Mouse (Mus musculus) ES-E14 (cell line): ENCODE measurements around the gene Atrip. TPM values are rescaled to one million over a fixed set of nuclear protein-coding genes. Genes with fewer than 3 reads are reported as not detected.

Experiments used
- DNase-seq: peaks from one replicate; pipeline ENCODE4 v3.0.0-alpha.2; 2013; ENCODE audit warnings: low read depth, low spot score
- H3K27ac ChIP-seq: 2 replicates; pipeline ENCODE4 v1.5.1; 2012; ENCODE audit warnings: low read depth, mild to moderate bottlenecking, low read length, moderate library complexity, mixed read lengths; ENCODE audit not compliant: poor library complexity, insufficient read depth, severe bottlenecking
- H3K36me3 ChIP-seq: 2 replicates; pipeline ENCODE4 v1.6.1; 2012; ENCODE audit warnings: mild to moderate bottlenecking, low read length, moderate library complexity, mixed read lengths; ENCODE audit not compliant: control insufficient read depth, poor library complexity, insufficient read depth, severe bottlenecking
- H3K4me1 ChIP-seq, 2 experiments: fragments of 150-350 bp in 1 of 2; sonication (generic) in 1 of 2; 2 replicates each; pipeline ENCODE4 v1.6.1; 2012; ENCODE audit warnings: low read length in 2 of 2, mild to moderate bottlenecking in 1 of 2, mixed read lengths in 1 of 2; ENCODE audit not compliant: control insufficient read depth in 2 of 2, insufficient read depth in 2 of 2, poor library complexity in 1 of 2
- H3K4me3 ChIP-seq, 2 experiments: fragments of 150-350 bp in 1 of 2; sonication (generic) in 1 of 2; 2 replicates each; pipeline ENCODE4 v1.5.1; 2012; ENCODE audit warnings: low read length in 2 of 2, low read depth in 1 of 2, mild to moderate bottlenecking in 1 of 2, mixed read lengths in 1 of 2; ENCODE audit not compliant: insufficient read depth in 1 of 2, poor library complexity in 1 of 2, severe bottlenecking in 1 of 2
- H3K9ac ChIP-seq: 2 replicates; pipeline ENCODE4 v1.6.1; 2012; ENCODE audit warnings: low read depth, mild to moderate bottlenecking, low read length, mixed read lengths; ENCODE audit not compliant: poor library complexity, insufficient read depth, severe bottlenecking
- H3K9me3 ChIP-seq: fragments of 150-350 bp; sonication (generic); 2 replicates; pipeline ENCODE4 v1.6.1; 2012; ENCODE audit warnings: low read depth, mild to moderate bottlenecking, low read length; ENCODE audit not compliant: control insufficient read depth, insufficient read depth
- CHD2 ChIP-seq: IDR thresholded peaks from 2 replicates; pipeline ENCODE4 v1.6.1; 2014; ENCODE audit warnings: mild to moderate bottlenecking, low read depth, low read length, inconsistent platforms
- HCFC1 ChIP-seq: IDR thresholded peaks from 2 replicates; pipeline ENCODE4 v1.6.1; 2012; ENCODE audit warnings: low read length, inconsistent platforms, borderline replicate concordance; ENCODE audit not compliant: insufficient read depth
- MAFK ChIP-seq: IDR thresholded peaks from 2 replicates; pipeline ENCODE4 v1.6.1; 2014; ENCODE audit warnings: mild to moderate bottlenecking, low read depth, low read length, inconsistent platforms; ENCODE audit not compliant: insufficient read depth
- ZC3H11A ChIP-seq: IDR thresholded peaks from 2 replicates; pipeline ENCODE4 v1.6.1; 2012; ENCODE audit warnings: low read depth, mild to moderate bottlenecking, inconsistent platforms, low read length, borderline replicate concordance
- ZNF384 ChIP-seq: IDR thresholded peaks from 2 replicates; pipeline ENCODE4 v1.6.1; 2012; ENCODE audit warnings: low read depth, low read length, inconsistent platforms
- in situ Hi-C, 2 experiments: fragments of 600-800 bp; cut with MboI; formaldehyde crosslinking; loops; one replicate each; pipeline ENCODE4 v1.15.1; 2025; ENCODE audit warnings: low sequenced_read_pairs in 2 of 2, inconsistent platforms in 1 of 2; ENCODE audit not compliant: unreplicated experiment in 2 of 2
- total RNA-seq: library from RNA; depleted of rRNA; stranded (reverse); fragments of 300-350 nt; gene quantifications from 2 replicates; pipeline ENCODE4 v1.2.3, GENCODE M21; 2012

Atrip gene
- total RNA-seq, 1 experiment = 17.1 TPM

DNA sequence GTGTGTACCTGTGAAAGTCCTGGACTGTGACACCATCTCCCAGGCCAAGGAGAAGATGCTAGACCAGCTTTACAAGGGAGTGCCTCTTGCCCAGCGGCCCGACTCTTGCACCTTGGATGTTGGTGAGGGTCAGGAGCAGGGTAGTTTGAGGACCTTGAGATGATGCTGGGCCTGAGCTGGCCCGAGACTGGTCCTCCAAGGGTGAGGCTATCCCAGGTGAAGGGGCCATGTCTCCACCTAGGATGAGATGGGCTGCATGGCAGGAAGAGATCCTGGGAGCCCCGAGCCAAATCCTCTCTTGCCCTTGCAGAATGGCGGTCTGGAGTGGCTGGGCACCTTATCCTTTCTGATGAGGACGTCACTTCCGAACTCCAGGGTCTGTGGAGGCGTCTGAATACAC, 39.4 kb upstream of the Atrip start:
- no peak overlapping the region for H3K4me3 ChIP-seq
- H3K36me3 ChIP-seq = peaks cover 80% of the 10 kb centered on the region
- in situ Hi-C loops = no loop called here
- H3K27ac ChIP-seq = no peak overlapping the region
- H3K9ac ChIP-seq = no peak overlapping the region
- no peaks in the 10 kb centered on the region for H3K9me3 ChIP-seq
- H3K4me1 ChIP-seq = no peaks in the 10 kb centered on the region
- no peak for TF ChIP-seq MAFK
- TF ChIP-seq HCFC1 = no peak
- no peak for TF ChIP-seq ZC3H11A
- no peak for TF ChIP-seq CHD2
- TF ChIP-seq ZNF384 = no peak
- no peak for DNase-seq

DNA sequence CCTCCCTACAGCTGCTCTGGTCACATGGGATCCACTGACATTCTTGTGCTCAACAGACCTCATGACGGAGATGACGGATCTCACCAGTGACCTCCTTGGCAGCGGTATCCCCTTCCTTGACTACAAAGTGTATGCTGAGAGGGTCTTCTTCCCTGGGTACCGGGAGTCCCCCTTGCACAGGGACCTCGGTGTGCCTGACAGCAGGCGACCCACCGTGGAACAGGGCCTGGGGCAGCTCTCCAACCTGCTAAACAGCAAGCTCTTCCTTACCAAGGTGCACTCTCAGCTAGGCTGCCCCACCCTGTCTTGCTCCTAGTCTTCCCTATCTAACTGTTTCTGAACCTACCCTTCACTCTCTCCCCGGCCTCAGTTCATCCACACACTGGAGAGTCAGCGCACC, 37.7 kb upstream of the Atrip start:
- no peak for DNase-seq
- in situ Hi-C loops = no loop called here
- peaks cover 79% of the 10 kb centered on the region for H3K36me3 ChIP-seq

GRCm38 (mm10) chr9:109111101-109111500, 37.2 kb upstream of the Atrip start:
- DNase-seq = no peak
- no peak overlapping the region for H3K9ac ChIP-seq
- H3K9me3 ChIP-seq = no peaks in the 10 kb centered on the region
- H3K4me1 ChIP-seq = no peaks in the 10 kb centered on the region
- no peak overlapping the region for H3K4me3 ChIP-seq
- H3K27ac ChIP-seq = no peak overlapping the region
- TF ChIP-seq HCFC1 = no peak
- no peak for TF ChIP-seq CHD2
- TF ChIP-seq ZC3H11A = no peak
- TF ChIP-seq ZNF384 = no peak
- TF ChIP-seq MAFK = no peak
- in situ Hi-C loops = no loop called here
- peaks cover 79% of the 10 kb centered on the region for H3K36me3 ChIP-seq

More for the DNA sequence above, 37.7 kb upstream of the Atrip start:
- Histone ChIP-seq H3K9ac (no peak overlapping the region), H3K9me3 (no peaks in the 10 kb centered on the region), H3K27ac (no peak overlapping the region), H3K4me1 (no peaks in the 10 kb centered on the region), H3K4me3 (no peak overlapping the region)
- no peak for TF ChIP-seq ZNF384
- no peak for TF ChIP-seq CHD2
- TF ChIP-seq ZC3H11A = no peak
- no peak for TF ChIP-seq MAFK
- no peak for TF ChIP-seq HCFC1

DNA sequence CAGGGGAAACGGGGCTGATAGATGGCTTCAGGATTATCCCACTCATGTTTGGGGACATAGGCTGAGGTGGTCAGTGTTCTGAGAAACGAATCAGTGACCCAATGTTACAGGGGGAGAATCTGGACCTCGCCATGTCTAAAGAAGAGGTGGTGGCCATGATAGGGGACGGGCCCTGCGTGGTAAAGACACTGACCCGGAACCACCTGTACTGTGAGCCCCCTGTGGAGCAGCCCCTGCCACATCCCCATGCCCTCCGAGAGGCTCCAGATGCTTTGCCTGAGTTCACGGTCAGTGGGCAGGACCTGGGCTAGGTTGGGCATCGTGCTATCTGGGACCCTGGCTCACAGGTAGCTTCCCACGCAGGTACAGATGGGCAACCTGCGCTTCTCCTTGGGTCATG, 36.3 kb upstream of the Atrip start:
- DNase-seq = no peak
- Histone ChIP-seq H3K36me3 (peaks cover 80% of the 10 kb centered on the region), H3K9me3 (no peaks in the 10 kb centered on the region), H3K27ac (no peak overlapping the region), H3K4me1 (no peaks in the 10 kb centered on the region), H3K4me3 (no peak overlapping the region), H3K9ac (no peak overlapping the region)
- TF ChIP-seq CHD2 (no peak), ZC3H11A (no peak), MAFK (no peak), HCFC1 (no peak), ZNF384 (no peak)
- in situ Hi-C loops = no loop called here

DNA sequence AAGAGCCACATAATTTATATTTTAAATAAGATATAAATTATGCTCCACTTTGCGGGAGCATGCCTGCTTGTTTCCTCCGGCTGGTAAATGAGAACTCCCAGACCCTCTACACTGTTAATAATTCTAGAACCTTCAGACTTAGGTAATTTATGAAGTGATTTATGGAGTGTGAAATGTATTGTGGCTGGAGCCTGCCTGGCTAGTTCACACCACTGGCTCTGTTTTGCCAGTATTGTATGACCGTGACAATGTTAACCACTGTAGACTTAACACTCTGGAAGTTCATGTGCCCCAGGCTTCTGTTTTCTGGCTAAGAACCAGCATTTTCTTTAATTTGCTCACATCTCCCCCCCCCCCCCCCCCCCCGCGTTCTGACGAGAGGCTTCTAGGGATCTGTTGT, 33.4 kb upstream of the Atrip start:
- in situ Hi-C loops = no loop called here
- TF ChIP-seq HCFC1 (no peak), CHD2 (no peak), MAFK (no peak), ZC3H11A (no peak), ZNF384 (no peak)

More for the DNA sequence above, 33.4 kb upstream of the Atrip start:
- Histone ChIP-seq H3K9ac (no peak overlapping the region), H3K9me3 (no peaks in the 10 kb centered on the region), H3K36me3 (peaks cover 72% of the 10 kb centered on the region), H3K27ac (no peak overlapping the region), H3K4me1 (no peaks in the 10 kb centered on the region), H3K4me3 (no peak overlapping the region)
- DNase-seq = no peak
